Mouse (Mus musculus) intestine, embryonic 16.5 days (tissue): Measurements from ENCODE around the gene Rgs16. TPM values are rescaled to one million over a fixed set of nuclear protein-coding genes. Genes with fewer than 3 reads are reported as not detected.
"Not testable (repeated sequence)": the region's sequence is repeated elsewhere in the genome, so short reads cannot be mapped to it uniquely, and the experiment has no call there.

Experiments
- ATAC-seq: fragments of 200-750 bp; cut with Nextera tagmentation; 2 replicates; pipeline ENCODE4 v1.8.0; 2017; ENCODE audit warnings: moderate TSS enrichment, moderate library complexity
- H3K27ac ChIP-seq: fragments of 300-500 bp; sonication (generic); 2 replicates; pipeline ENCODE4 v1.5.1; 2014; ENCODE audit warnings: mild to moderate bottlenecking, low read length
- H3K27me3 ChIP-seq: fragments of 300-500 bp; sonication (generic); replicated peaks from 2 replicates; pipeline ENCODE4 v1.6.1; 2014; ENCODE audit warnings: low read length, control low read depth, mixed read lengths; ENCODE audit not compliant: control insufficient read depth, insufficient read depth
- H3K36me3 ChIP-seq: fragments of 300-500 bp; sonication (generic); 2 replicates; pipeline ENCODE4 v1.6.1; 2014; ENCODE audit warnings: low read length, control low read depth; ENCODE audit not compliant: control insufficient read depth, insufficient read depth
- H3K4me1 ChIP-seq: fragments of 300-500 bp; sonication (generic); 2 replicates; pipeline ENCODE4 v1.6.1; 2014; ENCODE audit warnings: low read length, control low read depth, mixed read lengths; ENCODE audit not compliant: control insufficient read depth, insufficient read depth
- H3K4me2 ChIP-seq: fragments of 300-500 bp; sonication (generic); 2 replicates; pipeline ENCODE4 v1.6.1; 2014; ENCODE audit warnings: low read depth, low read length, control low read depth
- H3K4me3 ChIP-seq: fragments of 300-500 bp; sonication (generic); 2 replicates; pipeline ENCODE4 v1.5.1; 2014; ENCODE audit warnings: mild to moderate bottlenecking, low read length
- H3K9ac ChIP-seq: fragments of 300-500 bp; sonication (generic); 2 replicates; pipeline ENCODE4 v1.6.1; 2014; ENCODE audit warnings: low read depth, low read length
- H3K9me3 ChIP-seq: fragments of 300-500 bp; sonication (generic); 2 replicates; pipeline ENCODE4 v1.6.1; 2016; ENCODE audit warnings: low read length, control low read depth; ENCODE audit not compliant: control insufficient read depth
- WGBS: fragments of 180-500 bp; shearing (Covaris S2); extraction: QIAGEN DNeasy Blood & Tissue Kit; methylation state at CpG from one replicate; pipeline ENCODE4 v1.1.7; 2014; 5-methylcytosine and 5-hydroxymethylcytosine counted together
- polyA plus RNA-seq: library from polyadenylated mRNA; unstranded; fragments of >200 nt; fragmentation: Nextera tagmentation; extraction: Ambion mirVana; gene quantifications from 2 replicates; pipeline ENCODE4 v1.2.1, GENCODE M21; 2015

The Rgs16 gene
- polyA plus RNA-seq, 1 experiment from 2014 or later: 5.3 TPM

DNA sequence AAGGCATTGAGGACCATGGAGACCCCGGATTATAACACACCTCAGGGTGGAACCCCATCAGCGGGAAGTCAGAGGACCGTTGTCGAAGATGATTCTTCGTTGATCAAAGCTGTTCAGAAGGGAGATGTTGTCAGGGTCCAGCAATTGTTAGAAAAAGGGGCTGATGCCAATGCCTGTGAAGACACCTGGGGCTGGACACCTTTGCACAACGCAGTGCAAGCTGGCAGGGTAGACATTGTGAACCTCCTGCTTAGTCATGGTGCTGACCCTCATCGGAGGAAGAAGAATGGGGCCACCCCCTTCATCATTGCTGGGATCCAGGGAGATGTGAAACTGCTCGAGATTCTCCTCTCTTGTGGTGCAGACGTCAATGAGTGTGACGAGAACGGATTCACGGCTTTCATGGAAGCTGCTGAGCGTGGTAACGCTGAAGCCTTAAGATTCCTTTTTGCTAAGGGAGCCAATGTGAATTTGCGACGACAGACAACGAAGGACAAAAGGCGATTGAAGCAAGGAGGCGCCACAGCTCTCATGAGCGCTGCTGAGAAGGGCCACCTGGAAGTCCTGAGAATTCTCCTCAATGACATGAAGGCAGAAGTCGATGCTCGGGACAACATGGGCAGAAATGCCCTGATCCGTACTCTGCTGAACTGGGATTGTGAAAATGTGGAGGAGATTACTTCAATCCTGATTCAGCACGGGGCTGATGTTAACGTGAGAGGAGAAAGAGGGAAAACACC, 13.7 kb downstream of the Rgs16 start:
- Histone ChIP-seq H3K4me3 (no peak overlapping the region), H3K9ac (peak overlapping the region; percentile 21; the same call in 1 of the 2 replicates), H3K9me3 (no peaks in the 10 kb centered on the region), H3K4me2 (no peak overlapping the region), H3K27me3 (no peaks in the 10 kb centered on the region), H3K4me1 (peaks cover 7% of the 10 kb centered on the region; the same call in 1 of the 2 replicates), H3K27ac (no peak overlapping the region), H3K36me3 (no peaks in the 10 kb centered on the region; the same call in 1 of the 2 replicates)
- no peak for ATAC-seq
- 73% methylated on average over 25 of the region's 25 CpGs for WGBS

DNA sequence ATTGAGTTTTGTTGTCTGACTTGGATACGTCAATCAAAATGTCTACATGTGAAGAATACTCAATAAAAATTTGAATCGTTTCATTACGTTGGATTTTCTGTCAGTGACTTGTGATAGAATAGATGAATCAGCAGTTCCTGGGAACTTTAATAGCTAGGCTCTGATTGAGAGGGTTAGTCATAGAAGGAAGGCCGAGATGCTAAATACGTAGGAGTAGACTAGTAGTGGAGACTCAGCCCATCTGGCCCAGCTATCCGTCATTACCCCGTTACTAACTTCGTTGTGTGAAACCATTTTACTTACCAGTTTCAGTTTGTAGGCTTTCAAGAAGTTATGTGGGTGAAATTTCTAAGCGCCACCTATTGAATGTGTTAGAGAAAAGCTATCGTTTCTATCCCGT, 24.0 kb downstream of the Rgs16 start:
- 87% methylated on average over 11 of the region's 11 CpGs for WGBS
- Histone ChIP-seq H3K36me3 (no peaks in the 10 kb centered on the region), H3K9ac (no peak overlapping the region), H3K27ac (no peak overlapping the region), H3K4me2 (no peak overlapping the region), H3K4me1 (peaks cover 4% of the 10 kb centered on the region; the same call in 1 of the 2 replicates), H3K27me3 (no peaks in the 10 kb centered on the region), H3K9me3 (no peaks in the 10 kb centered on the region), H3K4me3 (no peak overlapping the region)
- no peak for ATAC-seq

- peaks cover 5% of the 10 kb centered on the region; the same call in 1 of the 2 replicates for H3K4me1 ChIP-seq
- WGBS: 53% methylated on average over 8 of the region's 8 CpGs
- H3K9ac ChIP-seq: no peak overlapping the region
- no peak overlapping the region for H3K27ac ChIP-seq
- no peak for ATAC-seq
- no peak overlapping the region for H3K4me2 ChIP-seq
- H3K27me3 ChIP-seq: no peaks in the 10 kb centered on the region
- no peaks in the 10 kb centered on the region for H3K36me3 ChIP-seq
- no peaks in the 10 kb centered on the region for H3K9me3 ChIP-seq
- H3K4me3 ChIP-seq: no peak overlapping the region
Measured at GRCm38 (mm10) chr1:153766298-153766697, 26.1 kb downstream of the Rgs16 start.

DNA sequence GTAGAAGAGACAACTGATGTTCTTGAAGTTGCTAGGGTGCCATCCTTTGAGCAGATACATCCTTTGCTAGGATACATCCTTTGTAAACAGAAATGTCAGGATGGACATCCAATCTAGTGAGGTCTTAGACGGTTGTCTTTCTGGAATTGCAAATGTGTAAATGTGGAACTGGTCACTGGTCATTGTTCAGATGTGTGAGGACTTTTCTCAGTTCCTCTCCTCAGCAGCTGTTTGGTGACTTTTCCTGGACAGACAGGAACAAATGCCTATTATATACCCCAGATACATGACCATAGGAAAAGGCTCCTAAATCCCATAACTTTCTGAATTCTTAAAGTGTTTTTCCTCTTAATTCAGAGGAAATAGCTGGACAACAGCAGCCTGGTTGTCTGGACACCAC, 27.1 kb downstream of the Rgs16 start:
- H3K27me3 ChIP-seq: no peaks in the 10 kb centered on the region
- 79% methylated on average over 1 of the region's 1 CpGs for WGBS
- peaks cover 5% of the 10 kb centered on the region; the same call in 1 of the 2 replicates for H3K4me1 ChIP-seq
- no peaks in the 10 kb centered on the region for H3K9me3 ChIP-seq
- ATAC-seq: no peak
- H3K36me3 ChIP-seq: no peaks in the 10 kb centered on the region
- H3K4me2 ChIP-seq: no peak overlapping the region
- H3K27ac ChIP-seq: no peak overlapping the region
- H3K4me3 ChIP-seq: no peak overlapping the region
- H3K9ac ChIP-seq: no peak overlapping the region

DNA sequence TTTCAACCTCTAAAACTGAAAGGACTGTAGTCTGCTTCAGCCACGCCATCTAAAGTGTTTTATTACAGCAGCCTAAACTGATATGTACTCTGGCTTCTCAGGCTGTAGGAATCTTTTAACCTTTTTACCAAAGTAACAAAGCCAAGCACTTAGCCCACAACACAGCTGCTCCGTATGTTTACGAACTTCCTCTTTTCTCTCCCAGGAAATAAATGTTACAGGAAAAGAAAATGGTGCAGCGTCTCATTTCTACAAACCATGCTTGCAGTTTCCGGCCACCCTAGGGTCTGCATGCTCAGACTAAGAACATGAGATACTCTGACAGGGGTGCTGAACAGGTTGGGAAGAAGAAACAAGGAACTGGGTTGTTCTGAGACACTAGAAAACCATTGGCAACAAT, 28.3 kb downstream of the Rgs16 start:
- peak overlapping the region; percentile 87 for H3K27ac ChIP-seq
- no peak for ATAC-seq
- no peaks in the 10 kb centered on the region for H3K9me3 ChIP-seq
- H3K4me2 ChIP-seq: peak overlapping the region; percentile 48
- peak overlapping the region; percentile 44 for H3K4me3 ChIP-seq
- H3K4me1 ChIP-seq: peaks cover 5% of the 10 kb centered on the region; the same call in 1 of the 2 replicates
- H3K9ac ChIP-seq: peak overlapping the region; percentile 67
- no peaks in the 10 kb centered on the region for H3K27me3 ChIP-seq
- no peaks in the 10 kb centered on the region for H3K36me3 ChIP-seq
- whole genome bisulfite sequencing: 47% methylated on average over 5 of the region's 5 CpGs

GRCm38 (mm10) chr1:153769571-153769970, 29.4 kb downstream of the Rgs16 start:
- Histone ChIP-seq H3K9ac (0 out of 2 replicates have a peak overlapping the region, but pooled peaks have one; percentile 17), H3K27ac (peak overlapping the region; percentile 96), H3K4me2 (peak overlapping the region; percentile 34), H3K4me3 (peak overlapping the region; percentile 44)
- ATAC-seq: peak; percentile 71
- not testable (repeated sequence) for H3K36me3 ChIP-seq, H3K9me3 ChIP-seq, H3K4me1 ChIP-seq, H3K27me3 ChIP-seq
- WGBS: 44% methylated on average over 6 of the region's 6 CpGs

- Histone ChIP-seq H3K4me2 (peak overlapping the region; percentile 34), H3K36me3 (no peaks in the 10 kb centered on the region), H3K4me1 (peaks cover 8% of the 10 kb centered on the region; the same call in 1 of the 2 replicates), H3K9ac (0 out of 2 replicates have a peak overlapping the region, but pooled peaks have one; percentile 17), H3K9me3 (no peaks in the 10 kb centered on the region), H3K27me3 (no peaks in the 10 kb centered on the region), H3K27ac (peak overlapping the region; percentile 96), H3K4me3 (peak overlapping the region; percentile 5)
- WGBS: 52% methylated on average over 10 of the region's 10 CpGs
- ATAC-seq: peak; percentile 84
Measured at GRCm38 (mm10) chr1:153769998-153770775, 30.0 kb downstream of the Rgs16 start.

DNA sequence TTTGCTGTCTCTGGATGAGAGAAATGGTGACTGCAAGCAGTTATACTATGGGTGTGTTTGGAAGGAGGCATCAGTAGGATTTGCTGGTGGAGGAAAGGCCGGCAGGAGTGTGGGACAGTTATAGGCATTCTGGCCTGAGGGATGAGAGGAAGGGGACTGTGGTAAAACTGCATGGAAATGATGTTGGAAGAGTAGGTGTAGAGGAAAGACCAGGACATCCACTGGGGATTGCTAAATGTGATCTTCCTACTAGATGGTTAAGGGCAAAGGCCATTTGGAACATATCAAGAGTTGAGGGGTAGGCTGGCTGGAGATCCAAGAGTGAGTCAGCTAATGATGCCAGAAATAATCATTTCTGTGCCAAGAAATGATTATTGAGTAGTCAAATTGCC, 30.6 kb downstream of the Rgs16 start:
- peak overlapping the region; percentile 96 for H3K27ac ChIP-seq
- peak; percentile 63 for ATAC-seq

GRCm38 (mm10) chr1:153775174-153775573, 35.0 kb downstream of the Rgs16 start:
- peak overlapping the region; percentile 47; the same call in 1 of the 2 replicates for H3K27ac ChIP-seq
- H3K4me2 ChIP-seq: no peak overlapping the region
- no peaks in the 10 kb centered on the region for H3K9me3 ChIP-seq
- WGBS: 48% methylated on average over 6 of the region's 6 CpGs
- H3K4me3 ChIP-seq: no peak overlapping the region
- H3K4me1 ChIP-seq: 0 out of 2 replicates have a peak, but pooled peaks cover 3% of the 10 kb centered on the region
- H3K9ac ChIP-seq: no peak overlapping the region
- ATAC-seq: peak; percentile 51
- no peaks in the 10 kb centered on the region for H3K27me3 ChIP-seq
- H3K36me3 ChIP-seq: no peaks in the 10 kb centered on the region

More for the DNA sequence above, 30.6 kb downstream of the Rgs16 start:
- H3K4me1 ChIP-seq: peaks cover 8% of the 10 kb centered on the region; the same call in 1 of the 2 replicates
- H3K27me3 ChIP-seq: no peaks in the 10 kb centered on the region
- H3K9ac ChIP-seq: no peak overlapping the region
- peak overlapping the region; percentile 34 for H3K4me2 ChIP-seq
- no peaks in the 10 kb centered on the region for H3K9me3 ChIP-seq
- 68% methylated on average over 1 of the region's 1 CpGs for WGBS
- H3K36me3 ChIP-seq: no peaks in the 10 kb centered on the region
- peak overlapping the region; percentile 5 for H3K4me3 ChIP-seq
